Mouse (Mus musculus) Muller cell, postnatal 12 days (primary cell): ENCODE measurements around the gene Cdkn2b.

ENCODE experiments used
- DNase-seq: peaks from one replicate; pipeline ENCODE4 v3.0.0-alpha.2; 2015; ENCODE audit errors: inconsistent ontology term

Gene Cdkn2b

DNA sequence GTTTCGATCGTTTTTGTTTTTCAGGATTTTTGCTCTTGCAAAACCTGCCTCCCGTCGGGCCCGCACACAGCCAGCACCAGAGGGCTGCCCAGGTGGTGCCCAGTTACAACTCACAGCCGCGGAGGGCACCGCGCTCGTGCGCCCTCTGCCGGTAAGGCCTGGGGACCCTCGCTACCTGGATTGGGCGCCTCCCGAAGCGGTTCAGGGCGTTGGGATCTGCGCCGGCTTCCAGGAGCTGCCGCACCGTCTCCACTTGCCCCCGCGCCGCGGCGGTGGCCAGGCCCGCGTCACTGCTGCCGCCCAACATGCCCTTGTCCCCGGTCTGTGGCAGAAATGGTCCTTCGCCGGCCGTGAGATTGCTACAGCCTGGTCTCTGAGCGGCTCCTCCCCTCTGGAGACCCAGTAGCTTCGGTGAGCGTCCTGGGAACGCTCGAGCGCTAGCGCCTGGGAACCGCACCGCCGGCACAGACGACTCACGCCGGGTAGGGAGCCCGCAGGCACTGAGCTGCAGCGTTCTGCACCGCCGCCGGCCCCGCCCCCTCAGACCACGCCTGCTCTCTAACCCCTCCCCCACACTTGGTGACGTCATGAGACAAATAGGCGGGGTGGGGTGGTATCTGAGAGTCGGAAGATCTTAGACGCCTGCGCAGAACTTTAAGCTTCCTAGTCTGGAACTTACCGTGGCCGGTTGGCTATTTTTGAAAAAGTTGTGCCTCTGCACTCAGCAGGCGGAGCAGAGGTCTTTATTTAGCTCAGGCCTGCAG, at the start of gene Cdkn2b:
Gene Cdkn2b, minus strand, starts transcription at position 549 of the 764 bp plus-strand sequence.
- peak; percentile 98 for DNase-seq

DNA sequence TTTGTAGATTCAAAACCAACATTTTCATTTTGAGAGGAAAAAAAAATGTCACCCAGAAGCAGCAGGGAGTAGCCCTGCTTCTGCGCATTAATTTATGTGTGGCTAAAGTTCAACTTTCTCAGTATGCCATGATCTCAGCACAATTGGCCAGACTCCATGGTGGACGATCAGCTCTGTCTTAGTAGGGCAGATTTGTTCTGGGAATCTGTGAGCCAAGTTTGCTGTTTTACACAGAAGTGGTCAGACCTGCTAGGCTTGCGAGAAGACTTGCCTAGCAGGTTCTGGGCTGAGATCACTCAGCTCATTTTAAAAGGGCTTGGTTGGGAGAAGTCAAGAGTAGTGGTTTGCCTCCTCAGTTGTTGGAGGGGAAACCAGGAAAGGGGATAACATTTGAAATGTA, 49.5 kb upstream of the Cdkn2b start:
- DNase-seq = peak; percentile 45

DNA sequence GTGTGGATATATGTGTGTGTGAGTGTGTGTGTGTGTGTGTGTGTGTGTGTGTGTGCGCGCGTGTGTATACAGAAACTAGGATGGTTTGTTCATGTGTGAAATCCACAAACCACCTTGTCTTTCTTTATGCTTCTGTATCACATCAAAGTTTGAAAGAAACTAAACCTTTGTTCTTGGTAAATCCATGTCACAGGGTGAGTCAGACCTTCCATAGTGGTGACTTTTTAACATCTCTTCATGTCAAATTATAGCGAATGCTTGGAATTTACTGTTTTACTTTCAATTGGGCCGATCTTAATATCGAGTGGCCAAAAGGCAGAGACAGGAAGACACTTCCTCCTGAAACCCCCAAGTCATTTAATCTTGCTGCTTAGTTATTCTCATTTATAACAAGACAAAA, 48.7 kb upstream of the Cdkn2b start:
- DNase-seq = no peak

DNA sequence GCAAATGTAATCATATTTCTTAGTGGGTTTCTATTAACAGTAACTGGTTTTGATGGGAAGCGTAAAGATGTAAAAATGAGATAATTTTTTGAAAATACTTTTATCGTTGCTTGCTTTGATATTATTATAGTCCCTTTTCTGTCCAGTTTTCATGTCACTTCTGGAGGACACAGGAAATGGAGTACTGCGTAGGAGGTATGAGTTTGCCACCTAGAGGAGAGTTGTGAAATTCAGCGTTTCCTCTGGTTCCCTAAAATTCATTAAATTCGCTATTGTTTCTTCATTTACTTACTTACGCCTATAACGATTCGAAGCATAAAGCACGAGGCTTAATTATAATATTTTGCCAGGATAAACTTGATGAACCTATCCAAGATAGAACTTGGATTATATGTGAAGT, 43.1 kb upstream of the Cdkn2b start:
- no peak for DNase-seq

DNA sequence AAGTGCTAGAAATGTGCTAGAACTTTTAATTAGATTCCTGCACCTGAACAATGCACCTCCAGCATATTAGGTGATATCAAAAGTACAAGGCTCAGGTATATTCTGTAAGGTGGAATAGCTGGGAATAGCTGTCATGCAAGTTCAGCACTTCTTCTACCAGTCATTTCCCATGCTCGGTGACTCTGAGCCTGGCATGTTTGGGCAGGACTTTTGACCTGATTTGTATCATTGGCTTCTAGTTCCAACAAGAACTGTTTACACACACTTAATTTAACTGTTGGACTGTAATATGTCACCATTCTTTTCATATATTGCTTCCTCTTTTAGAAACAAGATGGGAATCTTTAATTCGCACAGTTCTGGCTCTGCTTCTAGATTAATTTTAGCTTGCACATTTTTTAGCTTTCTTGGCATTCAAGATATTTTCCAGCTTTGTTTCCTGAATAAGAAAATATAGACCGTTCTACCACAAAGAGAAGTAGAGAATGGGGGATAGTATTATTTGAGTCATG, 42.3 kb upstream of the Cdkn2b start:
- no peak for DNase-seq

DNA sequence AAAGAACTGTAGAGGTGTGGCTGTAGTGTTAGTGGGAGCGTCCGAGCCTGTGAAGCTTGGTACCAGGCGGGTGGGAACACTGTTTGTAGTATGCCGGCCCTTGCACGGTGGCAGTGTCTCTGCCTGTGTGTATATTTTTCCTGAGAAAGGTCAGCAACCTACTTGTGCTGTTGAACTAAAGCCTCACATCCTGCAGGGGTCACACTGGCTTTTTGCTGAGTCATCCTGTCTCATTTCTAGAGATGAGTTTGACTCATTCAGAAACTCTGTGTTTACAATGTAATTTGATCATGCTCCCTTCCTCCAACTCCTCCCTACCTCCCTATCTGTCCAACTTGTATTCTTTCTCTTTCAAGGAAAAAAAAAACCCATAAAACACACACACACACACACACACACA, 40.6 kb upstream of the Cdkn2b start:
- peak; percentile 68 for DNase-seq

DNA sequence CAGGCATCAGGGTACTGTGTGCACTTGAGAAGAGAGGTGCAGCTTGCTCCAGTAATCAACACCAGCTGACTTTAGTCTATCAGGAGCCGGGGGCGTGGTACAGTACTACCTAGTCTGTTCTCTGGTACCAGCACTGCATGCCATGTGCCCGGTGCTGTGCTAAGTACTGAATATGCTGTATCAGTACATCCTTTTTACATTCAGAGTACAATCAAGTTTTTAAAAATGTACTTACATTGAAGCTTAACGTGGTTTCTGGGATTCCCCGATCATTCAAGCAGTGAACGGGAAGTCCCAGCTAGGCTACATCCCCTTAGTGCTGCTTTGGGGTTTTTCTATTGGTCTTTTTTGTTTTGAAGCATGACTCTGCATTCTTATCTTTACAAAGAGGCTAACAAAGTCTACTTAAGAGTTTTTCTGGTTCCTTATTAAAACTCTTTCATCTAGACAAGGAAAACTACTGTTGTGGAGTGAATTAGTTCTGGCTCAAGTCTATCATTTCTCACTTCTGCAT, 40.2 kb upstream of the Cdkn2b start:
- DNase-seq = no peak

DNA sequence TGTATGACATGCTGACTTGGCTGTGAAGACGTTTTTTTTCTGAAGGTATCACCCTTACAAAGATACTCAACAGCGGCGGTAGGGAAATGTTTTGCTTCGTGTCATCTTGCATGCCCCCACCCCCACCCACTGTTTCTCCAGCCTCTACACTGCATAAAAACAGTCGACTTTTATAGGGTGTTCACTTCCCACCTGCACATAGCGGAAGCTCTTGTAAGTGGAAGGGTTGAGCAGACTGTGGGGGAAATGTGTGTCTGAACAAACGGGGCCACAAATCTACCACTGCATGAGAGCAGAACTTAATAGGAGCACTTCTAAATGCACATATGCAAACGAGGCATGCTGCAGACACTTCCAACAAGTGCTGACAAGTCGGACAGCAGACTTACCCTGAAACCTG, 39.6 kb upstream of the Cdkn2b start:
- no peak for DNase-seq

DNA sequence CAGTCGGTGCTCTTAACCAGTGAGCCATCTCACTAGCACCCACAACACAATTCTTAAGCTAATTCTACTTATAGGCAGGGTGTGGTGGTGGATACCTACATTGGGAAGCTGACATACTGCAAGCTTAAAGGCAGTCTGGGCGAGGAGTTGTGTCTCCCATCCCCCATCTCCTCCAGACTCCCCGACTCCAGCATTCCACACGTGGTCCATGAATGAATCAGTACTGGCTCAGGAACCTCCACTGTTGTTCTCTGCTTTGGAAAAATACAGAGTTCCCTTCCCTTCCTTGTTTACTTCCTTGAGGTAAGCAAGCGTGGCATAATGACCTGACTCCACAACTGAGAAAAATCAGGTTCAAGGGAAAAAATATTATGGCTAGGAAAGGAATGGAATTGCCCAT, 38.0 kb upstream of the Cdkn2b start:
- peak; percentile 49 for DNase-seq

DNA sequence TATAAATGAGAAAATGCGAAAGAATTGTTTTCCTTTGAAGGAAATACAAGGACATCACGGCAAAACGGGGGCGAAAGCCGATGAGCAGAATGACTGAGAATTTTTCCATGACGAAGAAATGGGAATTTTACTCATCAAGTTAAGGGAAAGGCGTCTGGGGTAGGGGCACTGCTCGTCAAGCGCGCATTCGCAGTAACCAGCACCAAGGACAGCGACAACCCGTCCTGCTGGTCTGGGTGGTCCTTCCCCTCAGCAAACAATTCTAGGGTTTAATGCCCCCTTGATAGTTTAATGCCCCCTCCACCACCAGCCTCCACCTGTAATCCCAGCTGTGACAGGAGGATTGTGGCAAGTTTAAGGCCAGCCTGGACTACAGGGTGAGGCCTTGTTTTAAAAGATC, 2.6 kb upstream of the Cdkn2b start:
- no peak for DNase-seq

DNA sequence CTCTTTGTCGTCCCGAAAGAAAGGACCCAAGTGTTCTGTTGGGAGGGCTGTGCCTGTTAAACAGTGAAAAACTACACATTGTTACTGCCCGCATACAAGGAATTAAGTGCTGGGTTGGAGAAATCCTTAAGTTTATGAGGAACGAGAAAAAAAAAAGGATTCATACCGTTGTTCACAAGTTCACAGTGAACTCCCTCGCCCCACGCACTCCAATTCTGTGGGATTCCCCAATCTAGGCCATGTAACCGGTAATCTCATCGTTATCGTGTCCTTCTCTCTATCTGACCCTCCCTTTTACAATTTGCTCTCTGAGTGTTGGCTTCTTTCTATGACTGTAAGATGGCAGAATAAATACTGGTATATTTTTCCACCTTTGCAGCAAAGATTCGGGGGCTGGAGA, 843 bp downstream of the Cdkn2b start:
- no peak for DNase-seq

DNA sequence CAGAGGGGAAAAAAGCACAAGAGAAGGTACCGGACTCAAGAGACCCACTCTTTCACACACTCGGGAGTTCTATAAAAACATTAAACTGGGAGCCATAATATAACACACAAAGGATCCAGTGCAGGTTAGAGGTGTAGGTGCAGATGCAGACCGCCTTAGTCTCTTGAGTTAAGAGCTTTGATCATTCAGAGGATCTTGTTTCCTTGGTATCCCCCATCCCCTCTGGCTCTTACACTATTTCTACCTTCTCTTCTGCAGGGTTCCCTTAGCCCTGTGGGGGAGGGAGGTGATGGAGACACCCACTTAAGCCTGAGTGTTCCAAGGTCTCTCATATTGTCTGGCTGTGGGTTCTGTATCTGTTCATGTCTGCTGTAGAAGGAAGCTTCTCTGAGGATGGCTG, 2.8 kb downstream of the Cdkn2b start:
- no peak for DNase-seq

DNA sequence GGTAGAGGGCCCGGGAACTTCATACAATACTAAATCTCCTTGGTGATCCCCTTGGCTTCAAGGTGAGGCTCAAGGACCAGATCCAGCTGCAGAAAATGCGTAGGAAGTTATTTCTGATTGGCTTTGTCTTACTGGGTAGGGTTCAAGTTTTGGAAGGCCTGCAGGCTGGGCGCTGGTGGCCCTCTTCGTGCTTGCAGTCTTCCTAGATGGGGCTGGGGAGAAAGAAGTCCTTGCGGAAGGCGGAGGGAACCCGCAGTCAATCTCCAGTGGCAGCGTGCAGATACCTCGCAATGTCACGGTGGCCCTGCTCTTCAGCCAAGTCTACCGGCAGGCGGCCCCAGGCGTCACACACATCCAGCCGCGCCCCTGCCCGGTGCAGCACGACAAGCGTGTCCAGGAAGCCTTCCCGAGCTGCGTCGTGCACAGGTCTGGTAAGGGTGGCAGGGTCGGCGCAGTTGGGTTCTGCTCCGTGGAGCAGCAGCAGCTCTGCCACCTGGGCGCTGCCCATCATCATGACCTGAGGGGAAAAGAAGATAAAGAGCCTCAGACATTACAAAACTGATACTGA, 4.0 kb downstream of the Cdkn2b start:
- DNase-seq = no peak

DNA sequence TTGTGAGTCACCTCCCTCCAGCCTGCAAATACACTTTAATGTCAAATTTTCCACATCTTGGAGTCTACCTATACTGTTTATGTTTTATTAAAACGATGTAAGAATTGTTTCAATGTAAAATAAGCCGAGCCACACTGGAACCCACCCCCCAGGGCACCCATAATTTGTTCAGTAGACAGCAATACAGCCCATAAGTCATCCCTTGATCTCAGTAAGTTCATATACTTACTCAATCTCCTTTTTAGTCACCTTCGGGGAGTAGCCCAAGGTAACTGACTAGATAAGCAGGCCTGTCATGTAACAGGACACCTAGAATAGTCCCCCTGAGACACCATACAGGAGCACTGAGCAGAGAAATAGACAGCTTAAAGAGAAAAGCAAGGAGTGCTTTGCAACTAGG, 5.1 kb downstream of the Cdkn2b start:
- DNase-seq = no peak

DNA sequence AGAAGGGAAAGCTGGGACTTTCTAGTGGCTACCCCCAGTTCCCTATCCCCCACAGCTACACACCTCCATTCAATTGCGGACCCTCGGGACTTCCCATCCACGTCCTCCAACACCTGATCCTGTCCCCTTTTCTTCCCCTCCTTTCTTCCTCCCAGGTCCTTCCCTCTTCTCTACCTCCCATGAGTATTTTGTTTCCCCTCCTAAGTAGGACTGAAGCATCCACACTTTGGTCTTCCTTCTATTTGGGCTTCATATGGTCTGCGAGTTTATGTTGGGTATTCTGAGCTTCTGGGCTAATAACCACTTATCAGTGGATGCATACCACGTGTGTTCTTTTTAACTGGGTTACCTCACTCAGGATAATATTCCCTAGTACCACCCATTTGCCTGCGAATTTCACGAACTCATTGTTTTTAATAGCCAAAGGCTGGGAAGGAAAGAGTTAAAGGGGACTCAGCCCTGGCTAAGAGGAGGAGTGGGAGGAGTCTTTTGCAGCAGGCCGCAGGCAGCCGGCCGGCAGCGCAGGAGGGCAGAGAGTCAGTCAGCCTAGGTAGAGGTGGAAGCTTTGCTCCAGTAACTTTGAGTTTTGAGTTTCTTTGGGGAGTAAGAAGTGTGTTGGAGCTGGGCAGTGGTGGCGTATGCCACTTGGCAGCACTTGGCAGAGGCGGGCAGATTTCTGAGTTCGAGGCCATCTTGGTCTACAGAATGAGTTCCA, 7.4 kb downstream of the Cdkn2b start:
- no peak for DNase-seq

DNA sequence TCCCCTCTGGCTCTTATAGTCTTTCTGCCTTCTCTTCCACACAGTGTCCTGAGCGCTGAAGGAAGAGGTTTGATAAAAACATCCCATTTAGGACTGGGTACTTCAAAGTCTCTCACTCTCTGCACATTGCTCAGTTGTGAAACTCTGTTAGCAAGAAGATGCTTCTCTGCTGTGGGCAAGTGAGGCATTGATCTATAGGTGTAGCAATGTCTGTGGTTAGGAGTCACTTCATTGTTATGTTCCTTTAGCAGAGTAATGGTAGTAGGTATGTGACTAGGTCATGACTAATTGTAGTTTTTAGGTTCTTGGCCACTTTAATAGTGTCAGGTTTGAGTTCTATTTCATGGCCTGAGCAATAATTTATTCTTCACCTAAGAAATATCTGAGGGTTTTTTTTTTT, 8.7 kb downstream of the Cdkn2b start:
- no peak for DNase-seq

DNA sequence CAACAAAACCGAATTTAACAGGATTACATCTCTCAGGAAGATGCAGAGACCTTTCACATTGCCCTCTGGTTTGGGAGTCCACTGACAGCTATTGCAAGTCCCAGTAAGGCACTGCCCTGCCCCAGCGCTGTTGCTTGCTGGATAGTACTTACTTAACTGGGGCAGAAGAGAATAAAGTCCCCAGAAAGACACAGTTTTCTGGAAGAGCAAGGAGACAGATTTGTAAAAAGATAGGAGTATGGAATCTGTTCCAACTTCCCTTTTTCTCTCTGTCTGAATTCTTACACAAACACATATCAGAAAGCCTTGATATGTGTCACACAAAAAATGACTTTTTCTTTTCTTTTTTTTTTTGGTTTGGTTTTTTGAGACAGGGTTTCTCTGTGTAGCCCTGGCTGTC, 11.1 kb downstream of the Cdkn2b start:
- no peak for DNase-seq

DNA sequence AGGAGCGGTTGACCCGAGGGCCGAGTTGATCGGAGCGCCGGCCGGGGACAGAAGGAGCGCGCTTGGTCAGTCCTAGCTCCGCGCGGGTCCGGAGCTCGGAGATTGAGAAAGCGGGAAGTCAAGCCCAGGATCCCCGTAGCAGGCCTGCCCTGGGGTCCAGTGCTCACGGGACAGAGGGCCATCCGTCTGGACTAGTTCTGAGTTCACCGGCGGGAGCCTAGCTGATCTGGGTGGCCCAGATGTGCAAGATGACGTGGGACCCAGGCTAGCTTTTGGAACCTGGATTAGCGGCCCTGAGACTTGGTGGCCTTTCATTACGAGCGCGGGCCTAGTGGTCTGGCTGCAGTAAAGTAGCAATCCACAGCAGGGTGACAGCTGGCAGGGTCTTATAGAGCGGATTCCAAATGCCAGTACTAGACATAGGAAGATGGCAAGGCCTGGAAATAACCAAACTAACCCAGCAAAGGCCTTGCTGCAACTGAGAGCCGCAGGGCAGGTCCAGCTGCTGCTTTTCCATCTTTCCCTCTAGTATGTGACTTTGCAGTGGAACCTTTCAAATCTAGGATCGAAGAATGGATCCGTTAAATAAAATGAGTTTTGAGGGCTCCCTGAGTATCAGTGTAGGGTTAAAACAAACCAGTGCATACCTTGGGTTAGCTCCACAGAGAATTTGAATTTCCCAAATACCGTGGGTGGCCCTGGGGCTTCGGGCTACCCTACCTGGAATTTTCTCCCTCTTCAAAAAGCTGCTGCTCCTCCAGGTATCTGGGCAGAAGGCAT, 15.2 kb downstream of the Cdkn2b start:
- DNase-seq = no peak

DNA sequence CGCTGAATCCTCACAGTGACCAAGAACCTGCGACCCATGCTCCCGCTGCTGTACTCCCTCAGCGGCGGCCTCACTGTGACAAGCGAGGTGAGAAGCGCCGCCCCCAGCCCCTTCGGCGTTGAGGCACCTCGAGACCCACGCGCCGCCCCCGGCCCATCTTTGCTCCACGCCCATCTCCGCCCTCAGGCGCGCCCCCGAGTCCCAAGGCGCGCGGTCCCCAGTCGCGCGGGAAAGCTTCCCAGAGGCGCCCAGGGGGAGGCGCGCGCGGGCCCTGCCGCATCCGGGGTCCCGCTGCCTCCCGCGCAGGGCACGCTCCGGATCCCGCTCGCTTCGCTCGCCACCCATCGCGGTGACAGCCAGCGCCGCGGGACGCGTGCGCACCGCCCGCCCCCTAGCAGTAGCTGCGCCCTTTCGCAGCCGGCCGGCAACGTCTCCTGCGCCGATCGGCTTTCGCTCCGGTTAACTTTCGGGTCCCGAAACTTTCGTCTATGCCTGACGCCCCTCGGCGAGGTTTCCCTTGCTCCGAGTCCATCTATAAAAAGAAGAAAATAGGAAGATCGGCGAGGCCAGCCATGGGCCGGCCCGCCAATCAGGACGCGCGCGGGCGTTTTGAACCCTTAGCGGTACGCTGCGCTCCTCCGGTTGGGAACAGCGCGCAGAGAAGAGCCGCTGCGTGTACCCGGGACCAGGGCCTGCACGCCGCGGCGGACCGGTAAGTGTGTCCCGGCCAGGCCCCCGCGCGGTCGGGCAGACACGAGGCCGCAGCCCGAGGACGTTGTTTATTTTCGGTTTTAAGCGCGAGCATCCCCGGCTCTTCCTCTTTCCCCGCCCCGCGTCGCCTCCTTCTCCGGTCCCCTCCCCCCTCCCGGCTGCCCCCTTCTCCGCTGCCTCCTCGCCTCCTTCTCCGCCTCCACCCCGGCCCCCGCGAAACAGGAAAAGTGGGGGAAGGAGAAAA, 16.1 kb downstream of the Cdkn2b start, which contains the start of gene Cdkn2a:
Gene Cdkn2a, minus strand, starts transcription at position 168 of the 955 bp plus-strand sequence.
- peak; percentile 97 for DNase-seq

DNA sequence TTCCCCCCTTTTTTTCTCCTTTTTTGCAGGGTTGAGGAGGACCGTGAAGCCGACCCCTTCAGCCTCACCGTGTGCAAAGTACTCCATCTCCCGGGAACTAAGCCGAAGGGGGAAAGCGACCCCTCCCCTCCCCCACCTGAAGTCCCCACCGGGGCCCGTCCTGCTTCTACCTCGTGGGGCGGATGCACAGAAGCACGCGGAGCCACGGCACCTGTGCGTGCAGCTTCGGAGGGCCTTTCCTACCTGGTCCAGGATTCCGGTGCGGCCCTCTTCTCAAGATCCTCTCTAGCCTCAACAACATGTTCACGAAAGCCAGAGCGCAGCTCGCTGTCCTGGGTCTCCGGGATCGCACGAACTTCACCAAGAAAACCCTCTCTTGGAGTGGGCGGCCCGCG, 16.8 kb downstream of the Cdkn2b start:
- no peak for DNase-seq

DNA sequence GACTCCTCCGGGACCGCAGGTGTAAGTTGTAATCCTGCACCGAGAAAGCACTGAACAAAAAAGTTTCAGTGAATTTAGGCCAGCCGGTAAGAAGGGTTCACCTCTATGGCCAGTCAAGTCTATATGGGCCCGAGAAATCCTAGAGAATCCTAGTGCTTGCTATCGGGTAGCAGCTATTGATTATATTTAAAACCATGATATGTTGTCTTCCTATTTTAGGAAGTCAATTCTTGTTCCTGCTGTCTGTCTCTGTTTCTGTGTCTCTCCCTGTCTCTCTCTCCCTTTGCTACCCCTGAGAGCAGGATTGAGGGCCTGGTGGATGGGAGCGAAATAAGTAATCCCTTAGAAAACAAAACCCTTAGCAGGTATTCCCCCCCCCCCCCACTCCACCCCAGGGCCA, 17.3 kb downstream of the Cdkn2b start:
- no peak for DNase-seq
